Mouse (Mus musculus) naive thymus-derived CD4-positive, alpha-beta T cell, adult 2 months (primary cell): Measurements from ENCODE around the gene Rbfox3.

ENCODE experiments used
- DNase-seq: peaks from one replicate; pipeline ENCODE4 v3.0.0-alpha.2; 2011; ENCODE audit warnings: low read depth

The Rbfox3 gene

DNA sequence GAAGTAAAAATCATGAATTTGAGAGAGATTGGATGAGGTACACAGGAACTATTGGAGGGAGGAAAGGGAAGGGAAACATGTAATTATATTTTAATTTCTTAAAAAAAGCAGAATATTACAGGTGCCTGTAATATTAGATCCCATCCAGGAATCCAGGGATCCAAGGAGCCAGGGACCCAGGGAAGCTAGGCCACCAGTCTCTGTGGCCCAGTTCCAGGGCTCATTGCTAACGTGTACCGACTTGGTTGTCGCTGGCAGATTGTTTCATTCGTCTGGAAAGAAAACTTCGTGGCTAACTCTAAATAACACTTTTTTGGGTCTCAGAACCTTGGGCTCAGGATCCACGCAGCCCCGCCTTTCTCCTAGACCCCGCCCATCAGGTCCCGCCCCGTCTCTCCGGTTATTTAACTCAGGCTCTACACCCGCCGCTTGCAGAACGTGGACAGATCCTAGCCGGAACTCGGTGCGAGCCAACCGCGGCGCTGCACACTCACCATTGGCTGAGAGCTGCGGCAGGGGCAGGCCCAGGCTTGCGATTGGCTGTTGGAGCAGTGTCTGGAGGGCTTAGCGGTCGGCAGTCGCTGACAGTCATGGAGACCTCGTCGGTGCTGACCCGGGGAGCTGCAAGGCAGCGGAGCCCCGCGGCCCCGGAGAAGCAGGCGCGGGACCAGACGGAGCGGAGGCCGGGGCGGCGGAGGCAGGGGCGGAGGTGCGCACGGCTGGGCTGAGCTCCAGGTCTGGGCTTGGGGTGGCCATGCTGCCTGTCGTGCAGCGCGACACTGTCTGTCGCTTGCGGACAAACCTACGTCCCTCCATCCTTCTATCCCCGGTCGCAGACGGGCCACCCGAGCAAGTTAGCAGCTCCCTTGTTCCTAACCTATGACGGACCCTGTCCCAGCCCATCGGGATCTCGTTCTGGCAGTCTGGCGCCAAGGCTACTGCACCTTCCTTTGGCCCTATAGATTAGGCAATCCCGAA lies 434.7 kb downstream of the Rbfox3 start, which contains the start of gene Engase:
Gene Engase (plus strand): TSS at position 434 of the 978 bp plus-strand sequence.
- peak; percentile 93 for DNase-seq

DNA sequence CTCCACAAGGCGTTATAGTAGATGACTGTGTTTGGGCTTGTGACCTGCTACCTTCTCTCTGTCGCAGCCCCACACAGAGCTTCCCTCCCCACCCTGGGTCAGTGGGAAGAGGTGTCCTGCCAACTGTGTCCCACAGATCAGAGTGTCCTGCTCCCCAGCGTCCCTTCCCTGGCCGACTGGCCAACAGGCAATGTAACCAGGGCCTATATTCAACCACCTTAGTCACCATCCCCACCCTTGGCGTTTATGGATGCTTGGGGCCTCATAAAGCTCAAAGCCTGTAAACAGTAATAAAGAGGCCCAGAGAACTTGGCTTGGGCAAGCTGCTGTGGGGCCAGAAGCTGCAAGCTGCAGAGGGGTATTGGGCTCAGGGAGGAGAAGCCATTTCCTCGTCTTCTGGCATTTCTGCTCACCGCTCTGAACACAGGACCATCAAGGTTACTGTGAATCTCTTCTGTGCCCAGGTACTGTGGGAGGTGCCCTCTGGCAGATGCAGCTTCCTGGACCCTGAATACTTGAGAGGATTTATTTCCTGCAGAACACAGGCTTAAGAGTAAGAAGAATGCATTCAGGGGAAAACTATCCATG lies 435.8 kb downstream of the Rbfox3 start:
- DNase-seq: no peak

DNA sequence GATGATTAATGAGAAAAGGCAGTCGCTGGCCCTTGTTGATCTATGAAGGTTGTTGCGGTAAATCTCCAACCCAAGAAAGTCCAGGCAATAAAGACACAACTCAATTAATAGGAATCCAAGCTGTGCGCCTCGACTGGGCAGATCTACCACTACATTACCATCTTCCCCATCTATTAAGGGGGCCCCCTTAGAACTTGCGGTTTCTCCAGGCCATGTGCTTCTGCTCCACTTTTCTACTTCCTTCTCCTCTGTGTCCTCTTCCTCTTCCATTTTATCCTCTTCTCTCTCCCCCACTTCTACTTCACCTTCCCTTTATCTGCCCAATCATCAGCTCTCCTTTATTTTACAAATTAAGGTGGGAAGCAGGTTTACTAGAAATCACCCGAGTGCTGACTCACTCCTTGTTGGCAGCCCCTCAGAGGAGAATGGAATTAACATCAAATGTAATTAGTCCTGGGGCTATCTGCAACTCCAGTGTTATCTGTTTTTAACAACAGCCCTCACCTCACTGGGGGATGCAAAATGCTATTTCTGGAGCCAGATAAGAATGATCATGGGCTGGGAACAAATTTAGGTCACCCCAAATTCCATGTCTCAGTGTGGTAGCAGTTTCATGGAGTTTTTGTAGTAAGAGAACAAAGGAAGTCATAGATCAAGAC lies 437.4 kb downstream of the Rbfox3 start:
- DNase-seq: no peak

DNA sequence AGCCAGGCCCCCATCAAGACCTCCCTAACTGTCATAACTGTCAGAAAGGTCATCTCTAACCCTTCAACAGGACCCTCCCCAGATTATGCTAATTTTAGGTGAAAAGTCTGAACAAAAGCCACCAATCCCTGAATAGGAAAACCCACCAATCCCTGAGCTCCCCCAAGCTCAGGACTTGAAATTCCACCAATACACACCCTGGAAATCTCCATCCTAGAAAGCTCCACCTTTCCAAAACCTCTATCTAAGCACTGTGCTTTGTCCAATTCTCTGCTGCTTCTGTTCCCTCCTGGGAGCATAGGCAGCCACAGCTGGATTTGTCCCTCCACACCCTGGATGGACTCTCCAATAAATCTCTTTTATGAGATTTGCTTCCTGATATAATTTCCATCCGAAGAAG lies 438.2 kb downstream of the Rbfox3 start:
- DNase-seq: no peak

DNA sequence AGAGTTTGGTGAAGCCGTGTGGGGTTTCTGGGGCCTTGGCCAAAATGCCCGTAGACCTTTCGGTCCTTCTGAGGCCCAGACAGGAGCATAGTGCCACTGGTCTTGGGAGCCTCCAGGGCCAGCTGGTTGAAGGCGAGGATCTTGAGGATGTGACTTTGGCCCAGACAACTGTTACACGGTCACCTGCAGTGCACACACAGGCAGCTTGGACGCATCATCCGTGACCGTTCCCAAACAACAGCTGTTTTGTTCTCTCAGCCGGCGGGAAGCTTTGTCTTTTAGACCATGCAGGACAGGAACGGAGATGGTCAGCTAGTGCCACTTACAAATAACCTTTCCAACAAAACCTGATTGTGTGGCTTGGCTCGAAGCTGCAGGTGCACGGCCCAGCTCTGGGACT lies 439.7 kb downstream of the Rbfox3 start:
- no peak for DNase-seq

DNA sequence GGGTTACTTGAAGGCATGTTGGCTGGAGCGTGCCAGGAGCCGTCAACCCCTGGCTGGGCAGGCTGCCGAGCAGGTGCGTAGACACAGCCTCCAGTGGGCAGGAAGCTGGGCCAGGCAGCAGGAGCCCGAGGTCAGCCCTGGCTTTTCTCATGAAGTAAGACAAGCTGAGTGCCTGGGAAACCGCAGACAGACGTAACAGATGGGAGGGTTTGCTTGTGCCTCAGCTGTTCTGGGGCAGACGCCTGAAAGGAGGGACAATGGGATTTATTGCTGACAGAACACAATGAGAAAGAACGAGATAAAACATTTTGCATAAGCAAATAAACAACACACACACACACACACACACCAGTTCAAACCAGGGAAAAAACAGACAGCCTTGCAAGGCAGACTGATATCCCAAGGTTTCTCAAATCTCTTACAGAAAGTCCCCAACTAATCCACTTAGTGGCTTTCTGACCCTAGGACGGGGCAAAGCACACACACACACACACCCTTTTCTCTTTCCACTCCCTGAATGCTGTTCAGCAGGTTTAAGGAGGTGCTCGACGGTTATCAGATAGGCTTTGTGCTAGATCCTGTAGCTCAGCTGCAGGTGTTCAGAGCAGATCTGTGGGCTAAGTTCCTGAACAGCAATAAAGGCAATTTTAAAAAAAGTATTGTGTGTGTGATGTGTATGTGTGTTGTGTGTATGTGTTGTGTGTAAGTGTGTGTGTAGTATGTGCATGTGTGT lies 441.0 kb downstream of the Rbfox3 start:
- DNase-seq: peak; percentile 47

DNA sequence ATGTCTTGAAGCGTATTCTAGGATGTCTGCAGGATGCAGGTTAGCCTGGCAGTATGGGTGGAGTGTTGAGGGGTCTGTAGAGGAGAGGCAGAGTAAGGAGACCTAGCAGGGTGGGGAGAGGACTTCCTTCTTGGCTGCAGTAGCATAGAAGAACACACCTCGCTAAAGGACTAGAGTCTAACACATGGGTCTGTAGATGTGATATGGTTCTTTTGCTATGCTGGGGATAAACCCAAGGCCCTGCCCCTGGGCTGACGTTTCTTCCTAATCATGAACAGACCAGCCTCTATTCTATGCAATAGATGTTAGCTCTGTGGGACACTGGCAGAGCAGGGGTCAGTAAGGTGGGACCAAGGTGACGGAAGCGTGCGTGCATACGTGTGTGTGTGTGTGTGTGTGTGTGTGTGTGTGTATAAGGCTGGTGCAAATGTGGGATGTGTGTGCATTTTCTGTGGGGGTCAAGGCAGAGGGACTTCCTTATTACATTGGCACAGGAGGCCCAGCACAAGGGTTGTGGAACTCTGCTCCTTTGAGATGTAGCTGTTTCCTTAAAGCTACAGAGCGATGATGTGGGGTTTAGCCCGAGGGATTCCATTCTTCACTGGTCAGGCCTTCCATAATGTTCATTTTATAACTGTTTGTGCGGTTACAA lies 441.8 kb downstream of the Rbfox3 start:
- DNase-seq: no peak

DNA sequence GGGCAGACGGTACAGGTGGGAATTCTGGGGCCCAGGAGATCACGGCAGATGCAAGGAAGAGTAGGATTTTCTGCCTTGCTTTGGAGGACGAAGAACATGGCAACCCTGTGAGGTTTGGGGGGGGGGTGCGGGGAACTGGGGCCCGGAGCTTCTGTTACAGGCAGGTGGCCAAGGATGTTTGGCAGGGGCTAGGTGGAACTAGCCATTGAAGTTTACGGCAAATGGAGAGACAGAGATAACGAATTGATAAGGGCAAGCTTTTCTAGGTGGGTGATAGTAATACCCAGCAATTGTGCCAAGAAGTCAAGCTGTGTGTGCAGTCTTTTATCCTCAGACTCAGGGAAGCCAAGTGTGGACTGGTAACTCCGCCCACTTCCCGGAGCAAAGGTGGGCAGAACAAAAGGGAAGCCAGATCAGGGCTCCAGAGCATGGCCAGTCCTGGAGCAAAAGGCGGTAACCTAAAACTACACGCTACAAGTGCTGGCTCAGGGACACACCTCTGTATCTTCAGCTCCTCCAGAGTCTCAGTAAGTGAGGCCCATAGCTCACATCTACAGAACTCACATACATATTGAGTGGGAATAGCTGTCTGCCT lies 443.9 kb downstream of the Rbfox3 start:
- DNase-seq: no peak

DNA sequence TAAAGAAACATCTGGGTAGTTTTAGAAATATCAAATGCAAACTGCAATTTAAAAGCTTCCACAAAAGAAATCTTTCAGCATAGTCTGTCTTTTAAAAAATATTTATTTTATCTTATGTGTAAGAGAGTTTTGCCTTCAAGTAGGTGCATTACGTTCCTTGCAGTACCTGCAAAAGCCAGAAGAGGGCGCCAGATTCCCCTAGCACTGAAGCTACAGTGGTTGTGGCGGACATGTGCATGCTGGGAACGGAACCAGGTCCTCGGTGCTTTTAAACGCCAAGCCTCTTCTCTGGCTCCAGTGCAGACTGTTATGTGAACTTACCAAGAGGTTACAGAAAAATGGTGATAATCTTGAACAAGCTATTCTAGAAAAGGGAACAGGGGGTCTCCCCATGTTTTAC lies 451.1 kb downstream of the Rbfox3 start:
- DNase-seq: peak; percentile 80

DNA sequence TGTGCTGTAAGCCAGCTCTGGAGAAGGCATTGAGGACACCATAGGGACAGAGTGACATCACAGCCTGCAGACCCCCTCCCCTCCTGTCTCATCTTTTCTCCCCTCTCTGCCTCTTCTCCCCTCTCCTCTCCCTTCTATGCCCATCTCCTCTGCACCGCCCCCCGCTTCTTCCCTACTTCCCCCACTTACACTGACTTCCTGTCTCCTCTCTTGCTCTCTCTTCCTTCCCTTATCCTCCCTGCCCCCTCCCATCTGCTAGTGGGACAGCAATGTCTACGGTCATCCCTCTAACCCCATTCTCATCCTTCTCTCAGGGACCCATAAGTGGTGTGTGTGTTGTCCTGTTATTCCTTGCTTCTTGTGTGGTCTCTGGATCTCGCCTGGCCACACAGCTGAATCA lies 451.9 kb downstream of the Rbfox3 start:
- no peak for DNase-seq

DNA sequence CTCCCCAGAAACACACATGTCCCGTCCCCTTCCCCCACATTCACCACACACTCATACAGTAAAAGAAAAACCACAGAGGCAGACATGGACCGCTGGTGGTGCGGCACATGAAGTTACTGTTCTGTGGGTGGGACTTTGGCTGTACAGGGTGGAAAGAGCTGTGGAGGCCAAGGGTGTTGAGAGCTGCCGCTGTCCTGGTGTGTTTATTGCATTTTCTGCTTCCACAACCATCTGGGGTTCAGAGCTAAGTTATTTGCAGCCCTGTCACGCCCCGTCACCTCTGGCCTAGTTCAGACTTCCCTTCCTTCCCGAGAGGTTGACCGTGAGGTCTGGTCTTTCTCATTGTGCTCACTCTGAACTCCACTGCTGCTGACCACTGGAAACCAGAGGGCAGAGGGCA lies 452.3 kb downstream of the Rbfox3 start:
- peak; percentile 41 for DNase-seq

DNA sequence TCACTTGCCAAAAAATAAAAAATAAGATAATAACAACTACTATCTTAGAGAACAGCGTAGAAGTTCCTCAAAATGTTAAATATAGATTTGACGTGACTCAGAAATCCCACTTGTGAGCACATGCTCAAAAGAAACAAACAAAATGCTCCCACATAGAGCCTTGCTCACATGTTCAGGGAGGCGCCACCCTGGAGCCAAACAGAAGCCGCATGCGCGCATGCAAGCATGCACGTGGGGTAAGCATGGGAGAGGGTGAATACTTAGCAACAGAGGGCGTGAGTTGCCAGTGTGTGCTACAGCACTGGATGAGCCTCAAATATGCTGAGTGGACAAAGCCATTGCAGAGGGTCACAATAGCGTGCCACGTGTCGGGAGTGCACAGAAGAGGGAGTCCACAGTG lies 454.5 kb downstream of the Rbfox3 start:
- DNase-seq: no peak

DNA sequence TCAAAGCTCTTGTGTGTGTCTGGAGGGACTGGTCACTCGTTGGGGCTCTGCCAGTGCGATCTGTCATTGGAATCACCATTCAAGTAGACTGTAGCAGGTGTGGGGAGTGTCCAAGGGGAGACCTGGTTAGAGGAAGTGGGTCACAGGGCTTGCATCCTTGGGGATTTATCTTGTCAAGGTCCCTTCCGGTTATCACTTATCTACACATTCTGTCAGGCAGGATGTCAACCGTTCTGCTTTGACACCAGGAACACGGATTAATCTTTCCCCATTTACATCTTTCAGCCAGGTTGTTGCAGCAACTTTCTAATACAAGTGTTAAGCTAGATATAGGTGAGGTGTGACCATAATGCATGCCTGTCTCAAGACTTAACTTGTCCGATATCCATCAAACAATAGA lies 455.6 kb downstream of the Rbfox3 start:
- DNase-seq: no peak

DNA sequence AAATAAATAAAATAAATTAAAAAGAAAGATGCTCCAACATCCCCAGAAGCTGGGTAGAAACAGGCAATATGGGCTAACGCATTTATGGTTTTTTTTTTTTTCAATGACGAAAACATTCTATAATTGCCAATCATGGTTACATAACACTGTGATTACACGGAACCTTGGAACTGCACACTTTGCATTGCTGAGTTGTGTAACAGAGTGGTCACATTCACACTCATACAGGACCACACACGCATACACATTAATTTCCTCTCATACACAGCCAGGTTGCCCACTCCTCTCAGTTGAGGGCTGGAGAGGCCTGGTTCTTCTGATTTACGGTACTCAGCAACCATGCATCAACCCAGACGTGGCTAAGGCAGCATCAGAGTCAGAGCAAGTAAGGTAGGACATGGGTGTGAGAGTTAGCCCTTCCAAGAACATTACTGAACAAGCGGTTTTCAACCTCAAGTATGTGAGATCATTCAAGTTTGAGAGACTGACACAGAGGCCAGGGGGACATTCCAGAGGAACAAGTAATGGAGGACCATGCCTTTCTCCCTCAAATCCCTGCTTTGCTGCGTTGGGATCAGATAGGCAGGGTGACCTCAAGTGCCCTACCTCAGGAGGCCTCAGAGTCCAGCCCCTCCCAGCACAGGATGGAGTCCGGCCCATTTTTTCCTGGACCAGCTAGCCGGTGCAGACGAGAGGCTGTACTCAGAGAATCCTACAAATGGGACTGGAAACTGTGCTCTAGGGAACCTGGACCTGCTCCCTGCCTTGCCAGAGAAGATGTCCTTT lies 457.3 kb downstream of the Rbfox3 start:
- DNase-seq: no peak

DNA sequence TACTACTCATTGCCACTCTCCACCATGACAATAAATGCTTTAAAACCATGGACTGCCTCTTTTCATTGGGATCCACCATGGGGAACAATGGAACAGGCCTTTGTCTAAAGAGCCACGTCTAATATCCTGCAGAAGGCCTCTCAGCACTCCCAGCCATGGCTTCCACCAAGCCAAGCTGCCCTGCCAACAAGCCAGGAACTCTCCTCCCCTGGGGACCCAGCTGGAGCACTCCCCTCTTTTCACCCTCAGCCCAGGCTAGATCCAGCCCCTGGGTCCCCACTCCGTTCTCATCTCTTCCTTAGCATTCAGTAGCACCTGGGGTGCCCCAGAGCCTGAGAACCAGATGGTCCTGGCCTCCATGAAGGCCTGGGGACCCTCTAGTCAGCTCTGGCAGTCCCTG lies 458.4 kb downstream of the Rbfox3 start:
- no peak for DNase-seq

DNA sequence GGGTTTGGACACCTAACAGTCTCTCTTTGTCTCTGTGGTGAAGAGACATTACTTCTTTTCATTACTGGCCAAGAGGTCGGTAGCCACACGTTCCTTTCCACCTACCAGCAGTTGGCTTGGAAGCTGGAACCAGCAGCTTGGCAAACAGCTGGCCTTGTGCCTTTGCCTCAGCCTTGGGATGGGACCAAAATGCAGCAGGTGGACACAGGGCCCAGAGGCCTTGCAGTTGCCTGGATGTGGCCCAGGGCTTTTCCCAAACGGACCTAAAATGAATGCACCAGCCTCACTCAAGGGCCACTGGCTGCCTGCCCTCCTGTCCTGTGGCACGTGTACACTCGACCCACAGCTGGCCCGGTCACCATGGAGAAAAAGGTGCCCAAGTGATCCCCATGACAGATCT lies 460.2 kb downstream of the Rbfox3 start:
- DNase-seq: no peak

DNA sequence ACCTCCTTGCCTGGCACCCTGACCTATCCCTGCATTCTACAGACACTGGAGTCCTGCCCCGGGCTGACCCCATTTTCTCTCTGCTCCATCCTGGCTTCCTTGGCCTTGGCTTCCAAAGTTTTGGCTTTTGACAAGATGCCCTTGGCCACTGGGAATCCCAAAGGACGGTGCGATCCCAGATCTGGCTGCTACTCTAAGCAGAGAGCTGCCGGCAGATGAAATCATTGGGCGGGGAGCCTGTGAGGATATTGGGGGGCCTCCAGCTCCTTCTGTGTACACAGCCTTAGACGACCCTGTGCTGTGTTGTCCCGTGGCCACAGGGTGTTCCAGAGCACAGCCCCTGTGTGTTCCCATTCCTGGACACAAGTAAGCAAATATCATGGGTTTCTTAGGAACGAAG lies 463.0 kb downstream of the Rbfox3 start:
- DNase-seq: no peak

DNA sequence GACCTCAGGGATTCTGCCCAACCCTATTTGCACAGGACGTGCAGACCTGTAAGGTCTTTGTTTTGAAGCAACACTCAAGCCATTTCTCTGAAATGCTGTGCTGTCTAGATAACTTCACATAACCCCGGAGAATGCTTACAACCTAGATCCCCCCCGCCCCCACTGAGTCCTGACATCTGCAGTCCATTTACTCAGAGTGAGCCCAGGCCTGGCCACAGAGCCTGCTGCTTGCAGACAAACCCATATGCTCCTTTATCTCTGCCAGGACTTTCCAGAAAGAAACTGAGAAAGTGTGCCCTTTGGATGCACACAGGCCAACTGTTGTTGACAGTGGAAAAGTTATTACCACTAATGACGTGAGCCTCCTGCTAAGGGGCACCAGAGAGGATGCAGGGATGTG lies 464.1 kb downstream of the Rbfox3 start:
- DNase-seq: no peak

DNA sequence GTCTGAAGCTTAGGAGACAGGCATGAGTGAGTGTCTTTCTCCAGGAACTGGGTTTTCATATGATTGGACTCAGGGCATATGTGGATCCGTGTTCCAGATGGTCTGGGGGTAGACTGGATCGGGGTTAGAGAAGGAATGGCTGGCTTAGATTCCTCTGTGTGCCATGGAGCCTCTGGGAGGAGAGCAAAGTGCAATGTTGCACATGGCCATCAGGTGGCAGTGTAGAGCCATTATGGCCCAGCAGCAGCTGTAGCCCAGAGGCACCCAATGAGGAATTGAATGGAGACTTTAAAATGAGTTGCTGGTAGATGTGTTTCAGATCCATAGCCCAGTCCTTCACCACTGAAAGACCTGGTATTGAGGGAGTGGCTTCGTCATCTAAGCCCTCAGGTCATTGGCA lies 465.6 kb downstream of the Rbfox3 start:
- DNase-seq: peak; percentile 87

DNA sequence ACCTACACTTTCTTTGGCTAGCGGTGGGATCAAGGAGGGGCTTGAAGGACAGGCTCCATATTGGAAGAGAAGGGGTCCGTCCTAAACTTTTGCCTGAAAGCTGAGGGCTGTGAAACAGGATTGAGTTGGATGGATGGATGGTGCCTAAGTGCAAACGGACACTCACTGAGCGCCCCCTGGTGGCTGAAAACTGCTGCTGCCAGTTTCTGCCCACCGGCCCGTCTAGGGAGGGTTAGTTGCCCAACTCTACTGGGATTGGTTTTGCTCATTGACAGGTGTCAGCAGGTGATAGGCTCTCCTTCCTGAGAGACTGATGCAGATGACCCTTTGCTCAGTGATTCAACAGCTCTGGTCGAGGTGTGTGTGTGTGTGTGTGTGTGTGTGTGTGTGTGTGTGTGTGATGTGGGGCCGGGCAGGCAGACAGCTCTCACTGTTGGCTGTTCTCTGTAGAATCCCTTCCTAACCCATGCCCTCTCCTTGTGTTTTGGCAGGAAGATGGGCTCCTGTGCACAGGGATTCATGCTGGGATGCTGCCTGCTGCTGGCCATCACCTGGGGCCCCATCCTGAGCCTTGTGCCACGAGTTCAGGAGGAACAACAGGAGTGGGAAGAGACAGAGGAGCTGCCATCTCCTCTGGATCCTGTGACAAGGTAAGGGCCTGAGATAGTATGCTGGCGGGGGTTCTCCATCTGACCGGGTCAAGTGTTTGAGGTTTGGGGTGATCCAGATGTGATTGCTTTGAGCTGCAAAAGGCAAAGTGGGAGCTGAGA lies 468.0 kb downstream of the Rbfox3 start:
- DNase-seq: peak; percentile 81
